Mouse (Mus musculus): ENCODE results near the gene Hist1h2bj.
"Not testable (repeated sequence)": the region's sequence is repeated elsewhere in the genome, so short reads cannot be mapped to it uniquely, and the experiment has no call there.

Hist1h2bj gene

DNA sequence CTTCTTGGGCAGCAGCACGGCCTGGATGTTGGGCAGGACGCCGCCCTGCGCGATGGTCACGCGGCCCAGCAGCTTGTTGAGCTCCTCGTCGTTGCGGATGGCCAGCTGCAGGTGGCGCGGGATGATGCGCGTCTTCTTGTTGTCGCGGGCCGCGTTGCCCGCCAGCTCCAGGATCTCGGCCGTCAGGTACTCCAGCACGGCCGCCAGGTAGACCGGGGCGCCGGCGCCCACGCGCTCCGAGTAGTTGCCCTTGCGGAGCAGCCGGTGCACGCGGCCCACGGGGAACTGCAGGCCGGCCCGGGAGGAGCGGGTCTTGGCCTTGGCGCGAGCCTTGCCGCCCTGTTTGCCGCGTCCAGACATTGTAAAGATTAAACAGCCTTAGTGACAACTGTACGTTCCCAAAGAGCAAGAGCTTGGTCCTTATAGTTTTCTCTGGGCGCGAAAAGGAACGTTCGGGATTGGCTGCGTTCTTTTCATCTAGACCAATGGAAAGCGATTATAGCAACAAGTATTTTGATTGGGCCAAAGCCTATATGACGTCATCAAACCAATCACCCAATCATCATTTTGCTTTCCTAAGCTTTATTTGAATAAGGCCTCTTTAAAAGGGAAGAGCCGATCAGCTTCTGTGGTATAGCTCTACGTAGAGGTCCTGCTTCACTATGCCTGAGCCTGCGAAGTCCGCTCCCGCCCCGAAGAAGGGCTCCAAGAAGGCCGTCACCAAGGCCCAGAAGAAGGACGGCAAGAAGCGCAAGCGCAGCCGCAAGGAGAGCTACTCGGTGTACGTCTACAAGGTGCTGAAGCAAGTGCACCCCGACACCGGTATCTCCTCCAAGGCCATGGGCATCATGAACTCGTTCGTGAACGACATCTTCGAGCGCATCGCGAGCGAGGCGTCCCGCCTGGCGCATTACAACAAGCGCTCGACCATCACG, at the start of gene Hist1h2bj, which contains the start of gene Hist1h2ag:
TSS of gene Hist1h2bj (plus strand) at position 647 of the 935 bp plus-strand sequence.
TSS of gene Hist1h2ag (minus strand) at position 377 of the 935 bp plus-strand sequence.
- in situ Hi-C loops (cut with MboI, MseI): not testable (repeated sequence)

- in situ Hi-C loops (cut with MboI, MseI): no loop called here
Measured at GRCm38 (mm10) chr13:21993957-21994738, 48.9 kb upstream of the Hist1h2bj start.

DNA sequence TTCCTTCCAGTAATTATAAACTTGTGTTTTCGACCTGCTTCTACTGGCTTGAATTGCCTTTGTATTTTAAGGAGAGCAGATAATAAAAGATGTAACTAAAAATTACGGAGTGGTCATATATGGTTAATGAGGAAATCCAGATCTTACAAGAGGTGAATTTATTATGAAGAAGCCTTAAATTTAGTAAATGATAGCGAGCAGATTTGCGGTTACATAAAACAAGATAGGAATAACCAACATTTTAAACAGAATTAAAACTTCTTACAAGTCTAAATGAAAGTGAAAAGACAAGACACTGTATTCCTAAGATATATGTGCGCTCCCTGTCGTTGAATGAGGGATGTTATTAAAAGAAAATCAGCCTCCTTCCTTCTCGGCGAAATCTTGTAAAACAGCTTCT, 48.1 kb upstream of the Hist1h2bj start:
- in situ Hi-C loops (cut with MboI, MseI): no loop called here

DNA sequence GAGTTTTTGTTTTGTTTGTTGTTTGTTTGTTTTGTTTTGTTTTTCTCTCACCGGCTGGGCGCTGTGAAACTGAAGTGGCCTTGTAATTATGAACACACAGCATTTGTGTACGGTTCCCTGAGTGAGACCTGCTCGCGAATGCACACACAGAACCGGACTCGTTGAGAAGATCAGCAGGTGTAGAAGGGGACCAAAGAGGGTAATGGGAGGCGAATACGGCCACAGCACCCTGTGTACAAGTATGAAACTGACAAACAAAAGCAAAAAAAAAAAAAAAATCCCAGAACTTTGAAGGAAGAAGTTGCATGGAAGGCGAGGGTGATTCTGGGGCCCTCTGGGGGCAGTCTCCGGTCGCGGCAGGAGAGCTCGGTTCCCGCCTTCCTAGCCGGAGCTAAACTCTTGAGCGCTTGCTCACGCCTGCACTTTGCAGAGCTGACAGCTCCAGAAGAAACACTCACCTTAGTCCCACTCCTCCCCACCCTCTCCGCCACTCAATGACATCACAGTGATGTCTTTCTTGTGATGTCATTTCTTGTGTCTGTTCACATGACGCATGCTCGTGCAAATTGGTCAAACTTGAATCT, 47.6 kb upstream of the Hist1h2bj start:
- in situ Hi-C loops (cut with MboI, MseI): no loop called here

- in situ Hi-C loops (cut with MboI, MseI): no loop called here
Measured at GRCm38 (mm10) chr13:21996101-21996839, 46.7 kb upstream of the Hist1h2bj start.

DNA sequence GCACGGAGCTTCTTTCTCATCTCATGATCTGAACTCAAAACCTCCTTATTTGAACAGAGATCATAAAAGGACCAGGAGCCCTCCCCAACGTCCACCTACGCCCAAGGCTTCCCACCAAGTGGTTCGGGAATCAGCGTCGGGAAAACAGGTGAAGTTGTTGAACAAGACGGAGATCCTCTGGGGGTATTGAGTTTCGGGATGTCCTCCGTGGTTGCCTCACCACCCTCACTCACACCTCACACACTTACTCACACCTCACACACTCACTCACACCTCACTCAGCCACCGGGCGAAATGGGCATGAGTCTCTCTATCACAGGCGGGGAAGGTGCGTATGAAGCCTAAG, 46.2 kb upstream of the Hist1h2bj start:
- in situ Hi-C loops (cut with MboI, MseI): no loop called here

DNA sequence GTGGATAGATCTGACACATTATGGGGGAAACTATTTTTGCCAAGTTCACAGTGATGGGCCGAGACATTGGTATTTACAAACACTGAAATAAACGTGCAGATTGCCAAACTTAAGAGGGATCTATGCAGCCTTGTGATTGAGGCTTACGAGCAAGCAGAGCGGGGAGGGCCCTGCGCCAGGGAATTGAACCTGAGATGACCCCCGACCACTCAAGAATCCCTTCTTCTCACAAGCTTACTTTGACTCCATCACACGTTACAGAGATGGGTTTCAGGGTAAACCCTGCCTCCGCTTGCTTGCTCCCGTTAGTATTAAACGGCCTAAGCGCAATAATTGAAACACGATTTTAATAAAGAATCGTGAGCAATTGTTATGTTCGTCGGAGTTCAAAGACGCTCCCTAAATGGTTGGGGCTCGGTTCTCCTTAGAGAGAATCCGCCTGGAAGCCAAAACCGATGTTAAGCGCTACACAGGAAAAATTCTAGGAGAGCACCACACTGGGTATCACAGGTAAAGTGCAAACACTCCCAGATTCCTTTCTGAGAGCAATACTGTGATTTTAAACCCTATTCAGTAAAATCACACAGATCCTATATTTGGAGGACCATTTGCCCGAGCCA, 45.7 kb upstream of the Hist1h2bj start:
- in situ Hi-C loops (cut with MboI, MseI): no loop called here

DNA sequence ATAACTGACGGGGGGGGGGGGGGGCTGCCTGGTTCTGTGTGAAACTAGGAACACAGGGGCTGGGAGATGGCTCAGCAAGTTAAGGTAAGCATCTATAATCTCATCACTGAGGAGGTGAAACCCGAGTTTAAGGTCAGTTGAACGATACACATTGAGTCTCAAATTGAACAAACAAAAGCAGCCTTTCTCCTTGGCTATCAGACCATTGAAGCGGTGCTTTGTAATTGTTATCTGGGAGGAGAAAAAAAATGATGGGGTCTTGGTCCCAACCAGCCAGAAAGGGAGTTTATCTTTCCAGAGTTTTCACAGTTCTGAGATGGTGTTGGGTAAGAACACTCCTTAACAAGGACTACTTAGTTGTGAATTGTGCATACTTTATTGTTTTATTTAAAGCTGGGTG, 45.2 kb upstream of the Hist1h2bj start:
- in situ Hi-C loops (cut with MboI, MseI): no loop called here

GRCm38 (mm10) chr13:21998412-21998811, 44.6 kb upstream of the Hist1h2bj start:
- in situ Hi-C loops (cut with MboI, MseI): no loop called here

DNA sequence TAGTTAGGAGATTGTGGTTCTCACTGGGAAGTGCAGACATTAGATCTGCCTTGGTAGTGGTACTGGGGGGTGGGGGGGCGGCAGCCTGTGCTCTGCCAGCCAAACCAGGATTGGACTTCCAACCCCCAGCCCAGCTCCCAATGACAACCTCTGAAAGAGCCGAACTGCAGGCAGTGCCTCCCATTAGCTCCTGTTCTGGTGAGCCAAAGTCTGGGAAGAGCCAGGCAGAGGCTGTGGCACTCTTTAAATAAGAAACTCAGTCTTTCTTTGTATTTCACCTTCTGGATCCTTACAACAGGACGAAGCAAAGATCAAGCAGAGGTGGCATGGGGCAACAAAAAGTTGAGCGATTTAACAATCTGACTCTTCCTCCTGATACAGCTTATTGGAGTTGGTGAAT, 43.9 kb upstream of the Hist1h2bj start:
- in situ Hi-C loops (cut with MboI, MseI): no loop called here

DNA sequence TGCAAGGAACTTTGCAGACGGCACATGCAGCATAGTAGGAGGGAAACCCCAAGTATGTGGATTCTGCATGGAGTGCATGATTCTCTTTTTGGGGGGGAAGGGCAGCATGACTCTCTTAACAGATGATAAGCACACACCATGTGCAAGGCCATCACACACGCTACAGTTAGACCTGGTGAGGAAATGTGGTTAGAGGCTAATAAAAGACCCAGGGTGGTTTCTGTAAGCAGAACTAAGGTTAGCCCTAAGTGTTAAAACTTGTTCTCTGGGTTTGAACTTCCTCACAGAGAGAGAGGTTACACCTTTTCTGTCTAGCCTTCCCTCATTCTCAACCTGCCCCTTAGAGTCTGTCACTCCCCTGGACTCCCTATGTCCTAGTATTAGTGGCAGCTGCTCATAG, 41.7 kb upstream of the Hist1h2bj start:
- in situ Hi-C loops (cut with MboI, MseI): no loop called here

- in situ Hi-C loops (cut with MboI, MseI): no loop called here
Measured at GRCm38 (mm10) chr13:22001823-22002222, 41.2 kb upstream of the Hist1h2bj start.

- in situ Hi-C loops (cut with MboI, MseI): no loop called here
Measured at GRCm38 (mm10) chr13:22005605-22006333, 37.2 kb upstream of the Hist1h2bj start.

DNA sequence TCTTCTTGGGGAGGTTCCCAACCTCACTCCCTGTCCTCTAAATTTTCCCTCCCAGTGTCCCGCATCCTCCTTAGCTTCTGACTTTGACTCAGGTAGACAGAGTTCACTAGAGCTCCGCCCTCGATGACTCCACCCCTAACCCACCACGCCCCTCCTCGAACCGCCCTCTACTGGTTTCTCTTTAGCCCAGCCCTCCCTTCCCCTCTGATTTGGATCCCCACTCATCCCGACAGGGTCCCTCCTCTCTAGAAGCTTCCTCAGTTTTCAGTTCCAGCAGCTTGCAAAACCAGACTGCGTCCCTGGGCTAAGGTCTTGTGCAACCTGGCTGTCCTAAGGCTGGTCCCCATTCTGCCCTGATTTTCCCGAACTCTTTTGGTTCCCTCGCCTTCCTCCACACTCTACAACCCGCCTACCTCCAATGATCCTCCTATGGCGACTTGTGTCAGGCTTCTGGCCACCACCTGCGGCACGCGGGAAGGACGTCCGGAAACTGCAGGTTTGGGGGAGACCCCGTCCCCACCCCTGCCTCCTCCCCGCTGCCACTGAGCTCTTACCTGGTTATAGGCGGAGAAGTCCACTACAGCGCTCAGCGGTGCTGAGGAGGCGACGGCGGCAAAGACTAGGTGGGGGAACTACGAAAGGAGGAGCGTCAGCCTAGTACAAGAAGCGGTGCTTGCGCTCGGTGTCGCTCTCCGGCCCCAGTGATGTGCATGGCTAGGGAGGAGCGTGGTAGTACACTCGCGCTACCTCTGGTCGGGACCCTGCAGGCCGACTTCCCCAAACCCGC, 36.5 kb upstream of the Hist1h2bj start:
- in situ Hi-C loops (cut with MboI, MseI): no loop called here

- in situ Hi-C loops (cut with MboI, MseI): no loop called here
Measured at GRCm38 (mm10) chr13:22007121-22007510, 35.9 kb upstream of the Hist1h2bj start.

DNA sequence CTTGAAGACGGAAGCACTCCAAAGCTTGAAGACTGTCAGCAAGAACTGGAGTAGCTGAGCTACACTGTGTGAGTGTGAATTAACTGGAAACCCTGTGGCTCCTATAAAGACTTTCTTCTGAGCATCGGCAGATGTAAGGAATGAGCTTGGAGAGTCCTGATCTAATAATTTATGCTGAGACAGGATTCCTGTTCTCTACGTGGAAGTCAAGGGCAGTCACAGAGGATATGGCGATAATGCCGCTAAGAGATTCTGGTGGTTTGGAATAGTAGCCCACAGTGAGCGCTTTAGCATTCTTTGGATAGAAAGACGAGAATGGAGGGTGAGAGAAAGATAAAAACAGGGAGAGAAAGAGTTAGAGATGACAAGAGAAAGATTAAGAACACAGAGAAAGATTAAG, 35.1 kb upstream of the Hist1h2bj start:
- in situ Hi-C loops (cut with MboI, MseI): no loop called here

DNA sequence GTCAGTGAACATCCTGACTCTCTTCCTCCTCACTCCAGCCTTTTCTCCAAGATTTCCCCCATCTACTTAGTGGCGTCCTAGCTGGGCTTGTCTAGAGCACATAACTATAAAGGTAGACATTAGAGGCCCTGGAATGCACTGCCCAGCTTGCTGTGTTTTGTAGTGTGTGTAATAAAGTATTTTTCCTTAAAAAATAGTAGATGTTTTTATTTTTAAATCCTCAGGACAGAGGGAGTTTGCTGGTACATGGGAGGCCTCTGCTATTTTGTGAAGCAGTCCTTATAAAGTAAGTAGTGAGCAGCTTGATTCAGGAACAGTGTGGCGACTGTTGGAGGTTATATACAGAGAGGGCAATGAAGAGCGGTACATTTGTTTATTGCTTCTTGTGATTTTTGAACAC, 34.3 kb upstream of the Hist1h2bj start:
- in situ Hi-C loops (cut with MboI, MseI): no loop called here

DNA sequence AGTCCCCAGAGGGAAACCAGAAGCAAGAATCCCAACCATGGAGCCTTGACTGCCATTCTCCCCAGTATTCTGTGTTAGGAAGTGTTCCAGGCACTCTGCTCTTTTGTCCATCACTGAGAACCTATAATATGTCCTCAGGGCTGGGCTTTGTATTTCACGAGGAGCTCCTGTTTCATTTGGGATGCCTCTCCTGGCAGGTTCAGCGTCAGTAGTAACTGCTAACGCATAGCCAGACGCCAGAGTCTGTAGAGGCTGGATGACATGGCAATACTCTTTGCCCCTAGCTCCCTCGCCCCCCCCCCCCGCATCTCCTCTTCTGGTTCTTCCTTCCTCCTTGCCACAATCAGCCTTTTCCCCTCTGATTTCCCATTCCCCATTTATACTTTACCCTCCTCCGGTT, 33.4 kb upstream of the Hist1h2bj start, which contains the start of gene Prss16:
TSS of gene Prss16 (minus strand) at position 101 of the 400 bp plus-strand sequence.
- in situ Hi-C loops (cut with MboI, MseI): no loop called here

DNA sequence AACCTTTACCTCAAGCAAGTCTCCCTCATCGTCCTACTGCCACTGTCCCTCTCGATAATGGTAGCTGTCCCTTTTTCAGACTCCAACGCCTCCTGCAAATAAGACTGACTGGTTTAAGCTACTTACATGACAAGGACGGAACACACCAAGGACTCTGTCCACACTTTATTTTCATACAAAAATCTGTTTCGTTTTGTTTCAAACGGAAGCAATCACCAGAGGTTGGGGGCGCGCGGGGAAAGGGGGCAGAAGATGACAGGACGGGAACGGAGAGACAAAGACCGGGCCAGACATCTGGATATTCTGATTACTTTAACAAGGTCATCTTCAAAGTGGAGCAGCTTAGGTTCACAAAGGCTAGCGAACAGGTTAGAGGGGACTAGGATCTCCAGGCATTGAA, 29.3 kb upstream of the Hist1h2bj start:
- in situ Hi-C loops (cut with MboI, MseI): no loop called here

Data from regulatory T cell (primary cell).